Mouse (Mus musculus) stomach, embryonic 14.5 days (tissue): ENCODE measurements around the gene Adam25. TPM values are rescaled to one million over a fixed set of nuclear protein-coding genes. Genes with fewer than 3 reads are reported as not detected.
"Not testable (repeated sequence)": the region's sequence is repeated elsewhere in the genome, so short reads cannot be mapped to it uniquely, and the experiment has no call there.

Experiments used
- ATAC-seq: fragments of 200-750 bp; cut with Nextera tagmentation; 2 replicates; pipeline ENCODE4 v1.8.0; 2017; ENCODE audit warnings: low read depth, moderate TSS enrichment; ENCODE audit not compliant: insufficient number of reproducible peaks, insufficient read depth, low FRiP score
- H3K27ac ChIP-seq: fragments of 300-500 bp; sonication (generic); 2 replicates; pipeline ENCODE4 v1.5.1; 2014; ENCODE audit warnings: mild to moderate bottlenecking, low read length, moderate library complexity, mixed read lengths
- H3K27me3 ChIP-seq: fragments of 300-500 bp; sonication (generic); 2 replicates; pipeline ENCODE4 v1.6.1; 2014; ENCODE audit warnings: low read length, control low read depth, mixed read lengths; ENCODE audit not compliant: control insufficient read depth, insufficient read depth
- H3K36me3 ChIP-seq: fragments of 300-500 bp; sonication (generic); 2 replicates; pipeline ENCODE4 v1.6.1; 2014; ENCODE audit warnings: mild to moderate bottlenecking, control low read depth, low read length, moderate library complexity, mixed read lengths; ENCODE audit not compliant: control insufficient read depth, insufficient read depth
- H3K4me1 ChIP-seq: fragments of 300-500 bp; sonication (generic); 2 replicates; pipeline ENCODE4 v1.6.1; 2014; ENCODE audit warnings: low read length, control low read depth, mixed read lengths; ENCODE audit not compliant: control insufficient read depth, insufficient read depth
- H3K4me2 ChIP-seq: fragments of 300-500 bp; sonication (generic); replicated peaks from 2 replicates; pipeline ENCODE4 v1.6.1; 2014; ENCODE audit warnings: low read depth, low read length, control low read depth
- H3K4me3 ChIP-seq: fragments of 300-500 bp; sonication (generic); 2 replicates; pipeline ENCODE4 v1.5.1; 2014; ENCODE audit warnings: low read depth, low read length, control low read depth
- H3K9ac ChIP-seq: fragments of 300-500 bp; sonication (generic); replicated peaks from 2 replicates; pipeline ENCODE4 v1.6.1; 2014; ENCODE audit warnings: low read depth, mild to moderate bottlenecking, control low read depth, low read length, moderate library complexity, mixed read lengths
- H3K9me3 ChIP-seq: fragments of 300-500 bp; sonication (generic); 2 replicates; pipeline ENCODE4 v1.6.1; 2016; ENCODE audit warnings: low read depth, low read length, control low read depth; ENCODE audit not compliant: control insufficient read depth
- WGBS: fragments of 180-500 bp; shearing (Covaris S2); extraction: QIAGEN DNeasy Blood & Tissue Kit; methylation state at CpG from one replicate; pipeline ENCODE4 v1.1.7; 2014; 5-methylcytosine and 5-hydroxymethylcytosine counted together
- polyA plus RNA-seq: library from polyadenylated mRNA; unstranded; fragments of >200 nt; fragmentation: Nextera tagmentation; extraction: Ambion mirVana; gene quantifications from 2 replicates; pipeline ENCODE4 v1.2.1, GENCODE M21; 2014

Gene Adam25
- not detected in 2 replicates for polyA plus RNA-seq

- WGBS, result 63% methylated on average over 1 of the region's 1 CpGs
- ATAC-seq, H3K9me3 ChIP-seq, H3K4me3 ChIP-seq, H3K4me1 ChIP-seq, H3K36me3 ChIP-seq, H3K27ac ChIP-seq, H3K9ac ChIP-seq, H3K4me2 ChIP-seq, H3K27me3 ChIP-seq: not testable (repeated sequence)
Measured at GRCm38 (mm10) chr8:40751908-40752307, at the start of gene Adam25. Gene Adam25 (plus strand): TSS chr8:40752208.

GRCm38 (mm10) chr8:40715406-40715805 is 36.6 kb upstream of the Adam25 start:
- WGBS, result 91% methylated on average over 4 of the region's 4 CpGs
- not testable (repeated sequence) for H3K27ac ChIP-seq, H3K36me3 ChIP-seq, H3K27me3 ChIP-seq, H3K9me3 ChIP-seq, H3K4me1 ChIP-seq, H3K9ac ChIP-seq, ATAC-seq, H3K4me3 ChIP-seq, H3K4me2 ChIP-seq

GRCm38 (mm10) chr8:40715986-40716385 is 36.0 kb upstream of the Adam25 start:
- Histone ChIP-seq H3K4me1 (no peaks in the 10 kb centered on the region), H3K27ac (no peak overlapping the region), H3K36me3 (no peaks in the 10 kb centered on the region), H3K27me3 (no peaks in the 10 kb centered on the region), H3K9ac (no peak overlapping the region), H3K4me3 (no peak overlapping the region), H3K4me2 (no peak overlapping the region), H3K9me3 (no peaks in the 10 kb centered on the region)
- no peak for ATAC-seq
- WGBS, result 89% methylated on average over 7 of the region's 7 CpGs

GRCm38 (mm10) chr8:40783320-40783719 is 31.3 kb downstream of the Adam25 start:
- H3K4me2 ChIP-seq, result no peak overlapping the region
- H3K36me3 ChIP-seq, result no peaks in the 10 kb centered on the region
- H3K9ac ChIP-seq, result no peak overlapping the region
- no peak overlapping the region for H3K4me3 ChIP-seq
- no peaks in the 10 kb centered on the region for H3K9me3 ChIP-seq
- H3K27ac ChIP-seq, result no peak overlapping the region
- no peak for ATAC-seq
- H3K27me3 ChIP-seq, result no peaks in the 10 kb centered on the region
- no peaks in the 10 kb centered on the region for H3K4me1 ChIP-seq

GRCm38 (mm10) chr8:40792973-40793372 is 41.0 kb downstream of the Adam25 start, which contains the start of gene Adam20:
Gene Adam20 (plus strand): TSS chr8:40793273.
- WGBS, result 77% methylated on average over 1 of the region's 1 CpGs
- H3K27ac ChIP-seq, H3K27me3 ChIP-seq, H3K4me1 ChIP-seq, H3K4me2 ChIP-seq, ATAC-seq, H3K36me3 ChIP-seq, H3K4me3 ChIP-seq, H3K9ac ChIP-seq, H3K9me3 ChIP-seq: not testable (repeated sequence)

GRCm38 (mm10) chr8:40803379-40804079 is 51.5 kb downstream of the Adam25 start:
- WGBS, result 88% methylated on average over 2 of the region's 2 CpGs

More at GRCm38 (mm10) chr8:40803379-40804079, 51.5 kb downstream of the Adam25 start:
- Histone ChIP-seq H3K27ac (no peak overlapping the region), H3K4me2 (no peak overlapping the region), H3K9me3 (no peaks in the 10 kb centered on the region), H3K36me3 (no peaks in the 10 kb centered on the region), H3K4me3 (no peak overlapping the region), H3K9ac (no peak overlapping the region), H3K27me3 (no peaks in the 10 kb centered on the region), H3K4me1 (no peaks in the 10 kb centered on the region)
- ATAC-seq, result peak; percentile 72; the same call in 1 of the 2 replicates

Other genes starting within 250 kb of the Adam25 start
- not detected in 2 replicates for gene Adam24, start 77.1 kb upstream of the Adam25 start, polyA plus RNA-seq
- gene Adam20, start 41.1 kb downstream of the Adam25 start, polyA plus RNA-seq, result not detected in 2 replicates
- not detected in 2 replicates for gene Adam39, start 70.8 kb downstream of the Adam25 start, polyA plus RNA-seq